Mouse (Mus musculus): ENCODE results near the gene Hoxb6. TPM values are rescaled to one million over a fixed set of nuclear protein-coding genes. Genes with fewer than 3 reads are reported as not detected.

Hoxb6 gene
- total RNA-seq, 1 experiment = 0.22 TPM

DNA sequence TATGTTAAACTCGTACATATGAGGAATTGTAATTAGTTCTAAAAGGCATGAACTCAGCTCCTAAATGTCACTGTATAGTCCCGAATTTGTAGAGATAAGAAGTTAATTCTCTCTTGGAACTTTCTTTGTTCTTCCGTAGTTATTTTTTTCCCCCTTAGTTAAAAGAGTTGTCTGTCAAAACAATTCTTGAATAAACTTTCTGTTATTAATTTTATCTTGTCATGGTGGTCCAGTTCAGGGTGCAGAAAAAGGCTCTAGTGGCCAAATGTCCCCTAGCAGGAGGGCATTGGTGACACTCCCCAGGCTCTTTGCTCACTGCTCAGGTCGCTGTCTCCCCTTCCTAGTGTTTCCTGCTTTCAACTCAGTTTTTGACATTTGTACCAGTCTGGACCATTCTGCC, 55.4 kb downstream of the Hoxb6 start:
- Histone ChIP-seq H3K4me3 (ENCODE audit: insufficient read depth in 1 of 2, low read depth in 1 of 2, low read length in 2 of 2, poor library complexity in 1 of 2, severe bottlenecking in 1 of 2) (no peak overlapping the region), H3K9ac (ENCODE audit: insufficient read depth, low read depth, low read length, poor library complexity, severe bottlenecking) (no peak overlapping the region), H3K9me3 (ENCODE audit: control insufficient read depth, insufficient read depth, low read depth, low read length) (no peaks in the 10 kb centered on the region), H3K4me1 (ENCODE audit: control insufficient read depth in 2 of 2, insufficient read depth in 2 of 2, low read length in 2 of 2, poor library complexity in 1 of 2) (peaks cover 0 to 12% of the 10 kb centered on the region in 2 experiments; a peak in 1 of 4 replicates), H3K27ac (ENCODE audit: insufficient read depth, low read depth, low read length, poor library complexity, severe bottlenecking) (no peak overlapping the region), H3K36me3 (ENCODE audit: control insufficient read depth, insufficient read depth, low read length, poor library complexity, severe bottlenecking) (no peaks in the 10 kb centered on the region)
- no peak for DNase-seq (ENCODE audit: low read depth, low spot score)
- in situ Hi-C loops (cut with MboI; ENCODE audit: low sequenced_read_pairs in 2 of 2, unreplicated experiment in 2 of 2) = no loop called here
- no peak for TF ChIP-seq HCFC1 (IDR thresholded peaks at IDR 0.05; ENCODE audit: borderline replicate concordance, insufficient read depth, low read length)
- no peak for TF ChIP-seq ZNF384 (IDR thresholded peaks at IDR 0.05; ENCODE audit: low read depth, low read length)
- no peak for TF ChIP-seq ZC3H11A (IDR thresholded peaks at IDR 0.05; ENCODE audit: borderline replicate concordance, low read depth, low read length)
- TF ChIP-seq MAFK (IDR thresholded peaks at IDR 0.05; ENCODE audit: insufficient read depth, low read depth, low read length) = no peak
- no peak for TF ChIP-seq CHD2 (IDR thresholded peaks at IDR 0.05; ENCODE audit: low read depth, low read length)

DNA sequence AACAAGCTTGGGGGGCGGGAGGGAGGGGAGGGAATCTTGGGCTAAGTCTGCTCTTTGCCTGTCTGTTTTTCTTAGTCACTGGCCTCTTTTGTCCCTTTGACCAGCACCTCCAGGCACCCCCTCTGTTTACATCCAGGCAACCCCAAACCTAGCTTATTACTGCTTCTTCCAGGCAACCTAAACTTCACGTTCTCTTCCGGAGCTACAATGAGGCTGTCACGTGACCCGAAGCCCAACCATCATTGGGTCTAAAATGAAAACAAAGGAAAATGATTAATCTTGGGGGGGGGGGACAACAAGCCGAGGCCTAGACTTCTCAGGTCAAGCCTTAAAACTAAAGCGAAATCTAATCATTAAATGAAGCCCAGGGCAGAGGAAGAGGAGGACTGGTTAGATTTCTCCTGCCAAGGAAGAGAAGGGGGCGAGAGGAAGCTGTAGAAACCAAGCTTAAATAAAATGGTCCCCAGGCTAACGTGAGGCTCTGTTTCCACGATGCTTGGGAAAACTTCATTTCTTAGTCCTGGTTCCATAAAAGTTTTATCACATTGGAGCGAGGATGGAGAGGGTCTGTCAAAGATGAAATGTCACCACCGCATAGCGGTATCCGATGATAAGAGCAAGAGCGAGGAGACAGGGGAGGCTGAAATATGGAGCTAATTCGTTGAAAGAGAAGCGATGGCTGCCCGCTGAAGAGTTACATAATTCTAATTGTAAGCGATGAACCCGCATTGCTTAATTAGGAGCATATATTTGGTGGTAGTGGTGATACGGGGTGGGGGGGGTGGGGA, 56.1 kb downstream of the Hoxb6 start:
- Histone ChIP-seq H3K27ac (ENCODE audit: insufficient read depth, low read depth, low read length, poor library complexity, severe bottlenecking) (no peak overlapping the region), H3K9me3 (ENCODE audit: control insufficient read depth, insufficient read depth, low read depth, low read length) (no peaks in the 10 kb centered on the region), H3K4me1 (ENCODE audit: control insufficient read depth in 2 of 2, insufficient read depth in 2 of 2, low read length in 2 of 2, poor library complexity in 1 of 2) (peaks cover 0 to 16% of the 10 kb centered on the region in 2 experiments; a peak in 1 of 4 replicates), H3K9ac (ENCODE audit: insufficient read depth, low read depth, low read length, poor library complexity, severe bottlenecking) (no peak overlapping the region), H3K36me3 (ENCODE audit: control insufficient read depth, insufficient read depth, low read length, poor library complexity, severe bottlenecking) (no peaks in the 10 kb centered on the region), H3K4me3 (ENCODE audit: insufficient read depth in 1 of 2, low read depth in 1 of 2, low read length in 2 of 2, poor library complexity in 1 of 2, severe bottlenecking in 1 of 2) (no peak overlapping the region)
- TF ChIP-seq MAFK (IDR thresholded peaks at IDR 0.05; ENCODE audit: insufficient read depth, low read depth, low read length) (no peak), CHD2 (IDR thresholded peaks at IDR 0.05; ENCODE audit: low read depth, low read length) (no peak)
- in situ Hi-C loops (cut with MboI; ENCODE audit: low sequenced_read_pairs in 2 of 2, unreplicated experiment in 2 of 2) = no loop called here
- no peak for DNase-seq (ENCODE audit: low read depth, low spot score)

DNA sequence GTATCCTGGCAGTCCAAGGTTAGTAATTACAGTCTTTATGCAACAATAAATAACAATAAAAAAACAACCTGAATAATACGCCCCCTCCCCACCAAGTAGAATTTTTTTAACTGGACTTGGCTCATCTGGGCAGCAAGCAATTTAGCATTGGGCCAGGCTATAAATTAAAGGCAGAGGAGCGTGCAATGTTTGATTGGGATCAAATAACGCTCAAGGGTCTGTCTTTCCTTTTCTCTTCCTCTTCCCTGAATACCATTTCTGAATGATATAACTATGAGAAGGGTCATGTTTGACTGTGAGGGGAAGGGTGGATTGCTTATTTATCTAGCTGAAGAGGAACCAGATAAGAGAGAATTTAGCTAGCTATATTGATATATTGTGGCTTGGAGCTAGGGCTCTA, 56.7 kb downstream of the Hoxb6 start:
- Histone ChIP-seq H3K4me3 (ENCODE audit: insufficient read depth in 1 of 2, low read depth in 1 of 2, low read length in 2 of 2, poor library complexity in 1 of 2, severe bottlenecking in 1 of 2) (no peak overlapping the region), H3K27ac (ENCODE audit: insufficient read depth, low read depth, low read length, poor library complexity, severe bottlenecking) (no peak overlapping the region), H3K4me1 (ENCODE audit: control insufficient read depth in 2 of 2, insufficient read depth in 2 of 2, low read length in 2 of 2, poor library complexity in 1 of 2) (peaks cover 0 to 16% of the 10 kb centered on the region in 2 experiments; a peak in 1 of 4 replicates), H3K9me3 (ENCODE audit: control insufficient read depth, insufficient read depth, low read depth, low read length) (no peaks in the 10 kb centered on the region), H3K9ac (ENCODE audit: insufficient read depth, low read depth, low read length, poor library complexity, severe bottlenecking) (no peak overlapping the region), H3K36me3 (ENCODE audit: control insufficient read depth, insufficient read depth, low read length, poor library complexity, severe bottlenecking) (no peaks in the 10 kb centered on the region)
- no peak for TF ChIP-seq MAFK (IDR thresholded peaks at IDR 0.05; ENCODE audit: insufficient read depth, low read depth, low read length)
- no peak for TF ChIP-seq CHD2 (IDR thresholded peaks at IDR 0.05; ENCODE audit: low read depth, low read length)
- TF ChIP-seq ZNF384 (IDR thresholded peaks at IDR 0.05; ENCODE audit: low read depth, low read length) = no peak
- no peak for TF ChIP-seq ZC3H11A (IDR thresholded peaks at IDR 0.05; ENCODE audit: borderline replicate concordance, low read depth, low read length)
- no peak for DNase-seq (ENCODE audit: low read depth, low spot score)
- in situ Hi-C loops (cut with MboI; ENCODE audit: low sequenced_read_pairs in 2 of 2, unreplicated experiment in 2 of 2) = no loop called here

DNA sequence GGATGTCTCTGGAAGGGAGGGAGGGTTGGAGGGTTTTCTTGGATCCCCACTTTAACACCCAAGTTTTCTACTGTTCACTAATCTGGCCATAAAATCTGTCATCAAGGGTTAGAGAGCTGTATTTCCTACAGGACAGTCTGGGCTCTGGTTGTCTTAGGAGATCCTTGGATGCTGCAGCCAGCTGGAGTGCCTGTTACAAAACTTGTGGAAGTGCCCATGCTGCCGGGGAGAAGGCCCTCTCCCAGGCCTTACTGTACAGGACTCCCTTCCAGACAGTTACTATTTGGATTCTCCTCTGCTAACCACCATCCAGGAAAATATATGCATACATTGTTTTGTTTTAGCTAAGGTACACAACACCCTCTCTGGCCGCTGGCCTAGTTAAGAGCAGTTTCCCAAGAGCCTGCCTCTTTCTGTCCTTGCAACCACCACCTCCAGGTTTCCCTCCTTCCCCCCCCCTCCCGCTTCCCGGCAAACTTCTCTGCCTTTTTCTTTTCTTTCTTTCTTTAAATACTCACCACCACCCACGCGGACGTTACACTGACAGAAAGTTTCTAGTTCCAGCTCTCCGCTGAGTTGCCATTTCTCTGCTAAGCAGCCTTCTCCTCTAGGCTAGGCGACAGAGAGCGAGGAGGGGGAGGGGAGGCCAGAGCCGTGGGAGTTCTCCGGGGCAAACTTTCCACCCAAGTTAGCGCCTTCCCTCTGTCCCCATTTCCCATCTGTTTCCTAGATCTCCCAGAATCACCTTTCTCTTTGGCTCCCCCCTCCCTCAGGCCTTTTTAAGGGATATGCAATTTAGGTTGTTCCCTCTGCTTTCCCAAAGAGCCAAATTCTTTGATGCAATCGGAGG, 57.4 kb downstream of the Hoxb6 start:
- no peak overlapping the region for H3K4me3 ChIP-seq (ENCODE audit: insufficient read depth in 1 of 2, low read depth in 1 of 2, low read length in 2 of 2, poor library complexity in 1 of 2, severe bottlenecking in 1 of 2)

More for the DNA sequence above, 57.4 kb downstream of the Hoxb6 start:
- H3K4me1 ChIP-seq (ENCODE audit: control insufficient read depth in 2 of 2, insufficient read depth in 2 of 2, low read length in 2 of 2, poor library complexity in 1 of 2) = peaks cover 0 to 13% of the 10 kb centered on the region in 2 experiments; a peak in 1 of 4 replicates
- no peak for TF ChIP-seq ZC3H11A (IDR thresholded peaks at IDR 0.05; ENCODE audit: borderline replicate concordance, low read depth, low read length)
- in situ Hi-C loops (cut with MboI; ENCODE audit: low sequenced_read_pairs in 2 of 2, unreplicated experiment in 2 of 2) = loop anchor here in 1 of 2 experiments (10.0 kb wide), 1 partner anchor 55 kb away; the partner anchor contains the start of gene Hoxb6
- no peak overlapping the region for H3K27ac ChIP-seq (ENCODE audit: insufficient read depth, low read depth, low read length, poor library complexity, severe bottlenecking)
- no peak for DNase-seq (ENCODE audit: low read depth, low spot score)
- H3K9me3 ChIP-seq (ENCODE audit: control insufficient read depth, insufficient read depth, low read depth, low read length) = no peaks in the 10 kb centered on the region
- H3K36me3 ChIP-seq (ENCODE audit: control insufficient read depth, insufficient read depth, low read length, poor library complexity, severe bottlenecking) = no peaks in the 10 kb centered on the region
- no peak overlapping the region for H3K9ac ChIP-seq (ENCODE audit: insufficient read depth, low read depth, low read length, poor library complexity, severe bottlenecking)
